Mouse (Mus musculus) retina, postnatal 7 days (tissue): ENCODE results near the gene 1700012B07Rik.
A peak's percentile ranks its signal among the peaks of the same experiment; 100 is the strongest.

Experiments used
- DNase-seq: peaks from one replicate; pipeline ENCODE4 v3.0.0-alpha.2; 2012; ENCODE audit warnings: low read depth, low spot score

Gene 1700012B07Rik

DNA sequence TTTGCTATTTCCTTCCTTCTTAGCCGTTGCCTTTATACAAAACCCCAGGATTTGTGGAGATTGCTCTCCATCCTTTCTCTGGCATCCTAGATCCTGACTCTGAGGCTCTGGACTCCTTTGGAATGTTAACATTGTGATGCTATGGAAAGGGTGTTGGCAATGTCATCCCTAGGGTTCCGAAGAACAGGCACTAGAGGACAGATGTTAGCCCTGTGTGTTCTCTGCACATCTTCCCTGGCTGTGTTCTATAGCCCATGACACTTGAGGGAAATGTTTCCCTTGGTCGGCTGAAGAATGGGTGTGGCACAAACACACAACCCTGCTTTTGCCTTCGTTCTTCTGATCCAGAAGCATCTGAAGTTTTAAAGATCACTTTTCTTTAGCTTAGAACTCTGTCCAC, at the start of gene 1700012B07Rik:
TSS of gene 1700012B07Rik (minus strand) at position 101 of the 400 bp plus-strand sequence.
- DNase-seq: no peak

DNA sequence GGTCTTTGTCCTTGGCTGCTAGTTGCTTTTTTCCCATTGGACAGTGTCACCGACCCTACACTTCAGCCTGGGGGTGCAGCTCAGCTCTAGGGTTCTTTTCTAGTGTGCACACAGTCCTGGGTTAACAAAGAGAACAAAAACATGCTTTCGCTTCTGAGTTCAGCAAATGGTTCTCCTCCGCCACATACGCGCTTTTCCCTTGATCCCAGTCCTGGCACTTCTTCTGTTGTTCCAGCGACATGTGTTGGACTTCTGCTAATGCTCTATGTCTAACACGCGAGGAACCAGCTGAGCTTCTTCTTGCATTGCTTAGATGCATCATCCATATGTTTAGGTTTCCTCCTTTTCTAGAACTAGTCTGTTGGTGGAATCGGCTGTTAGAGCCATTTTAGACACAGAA, 48.9 kb upstream of the 1700012B07Rik start:
- DNase-seq: no peak

DNA sequence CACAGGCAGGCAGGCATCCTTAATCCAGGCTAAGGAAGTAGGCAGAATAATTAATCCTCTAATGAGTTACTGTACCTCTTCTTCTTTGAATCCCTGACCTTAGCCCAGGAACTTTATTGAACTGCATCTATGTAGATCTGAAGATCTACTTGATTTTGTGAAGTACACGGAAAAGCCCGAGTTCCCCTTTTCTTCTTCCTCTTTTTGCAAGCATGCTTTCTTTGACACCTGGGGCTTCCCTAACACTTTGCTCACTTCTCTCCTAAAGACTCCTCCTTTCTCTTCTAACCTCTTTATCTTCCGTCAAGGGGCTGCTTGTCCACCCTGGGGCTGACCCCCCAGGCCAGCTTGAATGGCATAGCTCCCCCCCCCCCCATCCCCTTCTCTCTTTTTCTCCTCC, 48.0 kb upstream of the 1700012B07Rik start:
- DNase-seq: no peak

DNA sequence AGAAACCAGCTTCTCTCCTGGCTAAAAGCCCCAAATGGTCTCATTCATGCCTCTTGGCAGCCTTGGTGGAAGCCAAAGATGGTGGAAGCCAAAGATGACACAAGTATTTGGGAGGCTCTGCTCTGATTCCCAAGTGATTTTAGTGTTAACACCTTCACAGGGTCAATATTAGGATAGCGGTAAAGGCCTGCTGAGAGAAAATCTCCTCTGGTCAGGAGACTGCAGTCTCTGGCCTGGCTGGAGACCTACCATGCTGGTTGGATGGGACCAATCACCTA, 47.6 kb upstream of the 1700012B07Rik start:
- DNase-seq: no peak

DNA sequence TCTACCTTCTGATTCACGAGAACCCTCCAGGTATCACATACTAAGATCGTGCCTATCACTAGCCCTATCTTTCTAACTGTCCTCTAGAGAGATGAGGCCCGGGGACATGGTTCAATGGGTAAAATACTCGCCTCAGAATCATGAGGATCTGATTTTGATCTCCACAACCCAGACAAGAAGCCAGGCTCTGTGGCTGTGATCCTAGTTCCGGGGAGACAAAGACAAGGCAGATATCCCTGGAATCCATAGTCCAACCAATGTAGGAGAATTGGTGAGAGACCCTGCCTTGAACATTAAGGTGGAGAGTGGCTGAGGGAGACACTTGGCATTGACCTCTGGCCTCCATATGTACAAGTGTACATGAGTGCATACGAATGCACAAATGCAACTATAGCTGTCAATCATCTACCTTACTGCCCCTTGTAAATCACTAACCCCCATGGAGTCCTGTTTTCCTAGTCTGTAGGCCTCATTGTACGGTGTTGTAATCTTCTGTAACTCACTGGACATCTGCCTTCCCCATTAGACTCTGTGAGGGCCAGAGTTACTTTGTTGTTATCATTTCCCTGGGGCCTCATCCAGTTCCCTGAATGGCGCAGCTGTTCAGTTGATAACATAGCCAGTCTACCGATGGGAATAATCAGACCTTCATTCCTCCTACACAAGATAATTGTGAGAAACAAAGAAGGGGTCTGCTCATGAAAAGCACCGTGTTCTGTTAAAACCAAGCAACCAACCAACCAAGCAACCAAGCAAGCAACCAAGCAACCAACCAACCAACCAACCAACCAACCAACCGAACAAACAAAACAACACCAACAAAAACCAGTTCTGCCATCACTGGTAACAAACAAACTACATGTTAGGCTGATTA, 47.0 kb upstream of the 1700012B07Rik start:
- no peak for DNase-seq

DNA sequence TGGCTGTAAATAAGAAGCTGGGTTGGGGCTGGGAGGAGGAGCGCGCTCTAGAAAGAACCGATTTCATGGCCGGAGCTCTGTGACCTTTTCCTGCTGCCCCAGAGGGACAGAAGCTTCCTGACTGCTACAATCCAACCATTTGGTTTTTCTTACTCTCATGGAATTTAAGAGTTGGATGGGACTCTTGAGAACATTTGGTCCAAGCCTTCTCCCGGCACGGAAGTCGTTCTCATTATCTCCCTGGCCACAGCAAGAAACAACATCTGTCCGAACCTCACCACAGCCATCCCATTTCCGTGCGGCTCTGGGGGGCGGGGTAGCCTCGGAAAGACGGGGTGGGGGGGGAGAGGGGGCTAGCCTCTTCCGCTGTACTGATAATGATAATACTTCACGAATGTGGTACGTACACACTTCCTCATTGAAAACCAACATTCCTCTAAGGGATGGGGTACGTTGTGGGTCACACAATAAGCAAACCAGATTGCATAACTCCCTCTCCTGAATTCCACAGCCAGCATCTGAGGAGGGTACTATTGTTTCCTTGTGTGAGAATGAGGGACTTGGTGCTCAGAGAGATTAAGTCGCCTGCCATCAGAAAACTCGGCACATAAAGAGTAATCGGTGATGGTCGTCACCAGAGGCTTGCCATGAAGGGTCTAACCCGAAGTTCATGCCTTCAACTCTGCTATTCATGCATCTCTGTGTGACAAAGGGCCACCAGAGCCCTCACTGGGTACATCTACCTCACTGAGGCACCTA, 46.2 kb upstream of the 1700012B07Rik start:
- DNase-seq: no peak

DNA sequence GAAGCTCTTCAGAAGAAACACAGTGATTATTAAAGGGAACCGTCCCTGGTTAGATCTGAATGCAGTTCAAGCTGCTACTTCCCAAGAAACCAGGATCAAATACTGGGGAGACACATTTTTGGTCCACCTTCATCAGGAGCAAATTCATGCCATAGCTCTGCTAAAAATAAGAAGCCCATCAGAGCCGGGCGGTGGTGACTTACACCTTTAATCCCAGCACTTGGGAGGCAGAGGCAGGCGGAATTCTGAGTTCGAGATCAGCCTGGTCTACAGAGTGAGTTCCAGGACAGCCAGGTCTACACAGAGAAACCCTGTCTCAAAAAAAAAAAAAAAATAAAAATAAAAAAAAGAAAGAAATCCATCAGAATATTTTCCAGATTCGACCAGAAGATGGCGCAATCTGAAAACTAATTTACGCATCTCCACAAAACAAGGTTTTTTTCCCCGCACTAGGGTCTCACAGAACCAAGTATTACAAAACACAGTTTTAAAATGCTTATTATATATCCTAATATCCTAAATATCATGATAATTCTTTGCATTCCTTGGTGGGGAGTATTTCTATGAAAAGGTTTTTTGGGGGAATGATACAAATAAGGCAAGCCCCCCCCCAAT, 45.4 kb upstream of the 1700012B07Rik start:
- DNase-seq: no peak

DNA sequence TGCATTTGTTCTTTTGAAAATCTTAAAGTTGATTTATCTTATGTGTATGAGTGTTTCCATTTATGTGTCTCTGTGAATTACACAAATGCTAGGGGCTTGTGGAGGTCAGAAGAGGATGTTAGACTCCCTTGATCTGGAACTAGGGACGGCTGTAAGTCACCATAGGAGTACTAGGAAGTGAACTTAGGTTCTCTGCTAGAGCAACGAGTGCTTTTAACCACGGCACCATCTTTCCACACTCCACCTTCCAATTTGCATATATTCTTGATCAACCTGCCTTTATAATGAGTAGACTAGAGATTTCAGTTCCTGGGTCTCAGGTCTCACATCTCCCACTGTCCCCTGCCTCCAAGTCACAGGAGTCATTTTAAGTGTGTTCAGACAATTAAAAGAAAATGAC, 44.8 kb upstream of the 1700012B07Rik start:
- DNase-seq: no peak

DNA sequence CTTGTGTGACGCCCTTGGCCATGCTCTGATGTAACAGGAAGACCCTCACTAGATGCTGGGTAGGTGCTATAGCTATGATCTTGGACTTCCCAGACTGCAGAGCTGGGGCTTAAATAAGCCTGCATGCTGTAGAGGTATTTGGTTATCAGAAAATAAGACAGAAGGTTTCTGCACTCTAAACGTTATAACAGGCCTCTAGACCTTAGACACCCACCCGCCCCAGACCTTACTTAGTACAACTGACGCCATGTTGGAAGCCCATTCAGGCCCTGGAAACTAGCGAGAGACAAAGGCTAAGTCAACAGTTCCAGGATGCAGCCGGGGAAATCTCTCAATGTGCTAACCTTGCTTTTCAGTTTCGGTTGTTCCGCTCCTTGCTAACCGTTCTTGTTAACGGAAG, 44.2 kb upstream of the 1700012B07Rik start:
- DNase-seq: no peak

DNA sequence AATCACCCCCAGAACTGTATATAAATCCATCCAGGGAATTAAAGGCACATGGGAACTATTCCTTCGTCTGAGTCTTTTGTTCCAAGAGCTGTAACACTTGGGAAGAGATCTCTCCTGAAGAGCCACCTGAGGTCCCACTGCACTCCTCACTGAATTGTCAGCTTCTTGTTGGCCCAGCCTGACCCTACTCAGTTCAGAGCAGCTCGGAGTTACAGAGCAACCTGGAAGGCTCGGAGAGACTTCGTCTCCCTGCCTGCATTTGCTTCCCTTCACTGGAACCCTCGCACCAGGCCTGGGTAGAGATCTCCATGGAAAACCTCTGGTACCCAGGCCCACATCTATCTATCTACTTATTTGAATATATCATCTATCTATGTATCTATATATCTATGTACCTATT, 40.0 kb upstream of the 1700012B07Rik start:
- DNase-seq: no peak

DNA sequence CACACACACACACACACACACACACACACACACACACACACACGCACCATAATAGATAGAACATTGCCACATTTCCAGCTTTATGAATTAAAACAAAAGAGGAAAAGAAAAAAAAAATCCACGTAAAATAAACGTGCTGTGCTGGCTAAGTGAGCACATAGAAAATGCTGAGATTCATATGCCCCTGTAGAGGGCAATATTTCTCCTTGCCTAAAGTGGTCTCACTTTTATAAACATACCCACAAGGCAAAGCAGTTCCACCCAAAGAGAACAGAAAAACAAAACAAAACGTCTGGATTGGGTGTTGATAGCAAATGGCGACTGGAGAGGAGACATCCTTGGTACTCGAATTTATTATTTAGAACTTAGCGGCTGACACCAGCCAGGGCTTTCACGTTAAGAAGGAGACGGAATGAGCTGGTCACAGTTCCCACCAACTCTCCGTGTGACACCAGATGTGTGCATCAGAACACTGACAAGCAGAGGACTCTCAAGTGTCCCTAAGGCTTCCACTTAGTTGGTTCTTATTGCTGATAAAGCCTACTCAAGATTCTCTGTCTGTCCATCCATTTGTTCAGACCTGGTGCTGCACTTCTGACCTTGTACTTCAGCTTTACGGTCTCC, 38.8 kb upstream of the 1700012B07Rik start:
- DNase-seq: no peak

DNA sequence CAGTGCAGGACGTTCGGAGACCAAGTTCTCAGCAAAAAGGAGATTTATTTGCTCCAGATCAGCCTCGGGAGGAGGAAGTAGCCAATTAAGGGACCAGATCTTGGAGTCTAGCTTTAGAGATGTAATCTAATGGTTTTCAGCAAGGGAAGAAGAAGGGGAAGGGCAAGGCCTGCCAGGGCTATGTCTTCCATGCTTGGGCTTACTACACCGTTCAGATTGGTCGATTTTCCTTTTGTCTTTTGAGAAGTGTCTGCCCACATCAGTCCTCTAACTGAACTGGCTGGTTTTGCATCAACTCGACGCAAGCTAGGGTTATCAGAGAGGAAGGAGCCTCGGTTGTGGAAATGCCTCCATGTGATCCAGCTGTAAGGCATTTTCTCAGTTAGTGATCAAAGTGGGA, 37.7 kb upstream of the 1700012B07Rik start:
- no peak for DNase-seq

DNA sequence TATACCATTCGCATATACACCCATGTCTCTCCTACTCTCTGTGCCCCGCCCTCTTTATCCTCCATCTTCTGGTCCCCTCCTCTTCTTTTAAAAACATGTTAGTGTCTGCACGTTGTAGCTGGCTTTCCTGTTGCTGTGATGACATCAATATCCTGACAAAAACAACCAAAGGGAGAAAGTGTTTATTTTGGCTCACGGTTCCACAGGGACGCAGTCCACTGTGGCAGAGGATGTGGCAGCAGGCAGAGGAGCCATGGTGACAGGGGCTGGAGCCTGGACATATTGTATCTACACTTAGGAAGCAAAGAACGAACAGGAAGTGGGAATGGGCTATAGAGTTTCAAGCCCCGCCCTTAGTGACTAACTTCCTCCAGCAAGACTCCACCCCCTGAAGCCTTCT, 36.1 kb upstream of the 1700012B07Rik start:
- no peak for DNase-seq

DNA sequence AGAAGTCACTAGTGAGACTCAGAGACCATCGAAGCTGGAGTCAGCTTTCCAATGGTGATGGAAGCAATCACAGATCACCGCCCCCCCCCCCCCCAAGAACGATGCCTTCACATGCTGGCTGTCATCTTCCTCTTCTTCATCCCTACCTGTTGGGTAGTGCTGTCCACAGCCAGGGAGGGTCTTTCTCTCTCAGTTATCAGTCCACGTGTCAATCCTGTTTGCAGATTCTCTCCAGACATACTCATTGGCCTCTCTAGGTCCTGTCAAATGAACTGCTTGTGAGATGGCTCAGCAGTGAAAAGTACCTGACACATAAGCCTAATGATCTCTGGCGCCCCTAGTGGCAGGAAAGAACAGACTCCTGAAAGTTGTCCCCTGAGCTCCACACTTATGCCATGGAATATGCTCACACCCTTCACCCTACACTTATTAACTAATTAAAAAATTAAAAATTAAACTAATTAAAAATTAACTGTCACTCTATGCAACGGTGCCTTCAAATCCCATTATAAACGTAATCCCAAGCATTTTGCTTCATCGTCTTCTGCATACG, 35.4 kb upstream of the 1700012B07Rik start:
- DNase-seq: peak; percentile 62

DNA sequence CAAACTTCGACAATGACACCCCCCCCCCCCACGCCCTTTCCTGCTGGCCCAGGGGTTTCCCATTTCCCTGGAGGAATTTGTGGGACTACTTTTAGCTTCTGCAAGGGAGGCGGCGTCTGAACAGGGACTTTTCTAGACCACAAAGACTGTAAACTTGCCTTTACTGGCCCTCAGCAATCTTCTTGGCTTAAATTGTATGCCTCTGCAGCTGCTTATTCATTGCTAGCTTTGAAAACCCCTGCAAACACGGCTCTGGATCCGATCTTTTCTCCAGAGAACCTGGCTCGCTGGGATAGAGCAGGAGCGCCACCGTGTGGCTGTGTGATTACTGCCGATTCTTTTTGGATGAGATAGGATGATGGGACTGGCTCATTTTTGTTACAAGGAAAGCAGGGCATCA, 32.7 kb upstream of the 1700012B07Rik start:
- DNase-seq: peak; percentile 80

DNA sequence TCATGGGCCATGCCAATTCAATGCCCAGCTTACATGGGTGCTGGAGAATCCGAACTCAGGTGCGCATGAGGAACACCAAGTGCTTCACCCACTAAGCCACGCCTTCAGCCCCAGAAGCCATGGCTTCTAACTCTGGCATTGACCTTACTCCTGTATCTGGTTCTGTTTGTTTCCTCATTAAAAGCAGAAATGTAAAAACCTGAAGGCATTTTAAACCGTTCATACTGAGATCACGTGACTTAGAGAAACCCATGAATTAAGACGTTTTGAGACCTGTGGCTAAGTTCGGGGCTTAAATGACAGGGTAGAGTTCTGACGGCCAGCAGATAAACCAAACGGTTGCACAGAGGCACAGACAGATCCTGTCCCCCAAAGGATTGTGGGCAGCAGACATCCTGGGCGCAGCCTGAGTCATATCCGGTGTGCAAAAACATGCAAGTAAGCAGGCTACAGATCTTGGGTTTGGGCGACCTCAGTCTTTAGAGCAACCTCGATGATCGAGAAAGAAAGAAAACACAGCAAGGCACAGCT, 32.2 kb upstream of the 1700012B07Rik start:
- no peak for DNase-seq

DNA sequence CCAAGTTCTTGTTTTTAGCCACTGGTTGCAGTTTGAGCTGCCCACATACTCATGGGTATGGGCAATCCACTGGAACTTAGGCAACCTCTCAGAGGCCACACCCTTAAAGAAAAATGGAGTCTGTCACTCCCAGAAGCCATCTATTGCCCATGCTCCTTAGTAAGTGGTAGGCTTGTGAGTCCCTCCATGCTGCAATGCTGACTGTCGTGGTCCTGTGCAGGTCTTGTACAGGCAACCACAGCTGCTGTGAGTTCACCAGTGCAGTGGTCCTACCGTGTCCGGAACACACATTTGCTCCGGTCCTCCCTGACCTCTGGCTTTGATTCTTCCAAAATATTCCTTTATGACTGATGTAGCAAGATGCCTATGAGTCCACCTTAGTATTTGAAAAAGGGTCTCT, 31.6 kb upstream of the 1700012B07Rik start:
- DNase-seq: no peak

DNA sequence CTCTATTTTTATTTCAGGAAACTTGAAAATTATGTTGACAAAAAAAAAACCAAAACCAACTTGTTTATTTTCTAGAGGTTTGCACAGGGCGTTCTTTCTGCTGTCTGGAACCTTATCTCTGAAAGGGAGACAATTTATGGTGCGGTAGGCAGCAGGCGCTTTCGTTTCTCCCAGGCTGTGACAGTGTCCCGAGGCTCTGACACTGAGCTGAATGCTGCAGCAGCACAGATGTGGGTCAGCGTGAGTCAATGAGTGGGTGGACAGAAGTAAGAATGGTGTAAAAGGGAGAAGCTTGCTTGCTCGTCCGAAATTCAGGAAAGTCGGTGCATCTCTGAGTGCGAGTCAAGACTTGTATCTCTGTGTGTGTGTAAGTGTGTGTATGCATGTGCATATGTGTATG, 29.2 kb upstream of the 1700012B07Rik start:
- DNase-seq: no peak

DNA sequence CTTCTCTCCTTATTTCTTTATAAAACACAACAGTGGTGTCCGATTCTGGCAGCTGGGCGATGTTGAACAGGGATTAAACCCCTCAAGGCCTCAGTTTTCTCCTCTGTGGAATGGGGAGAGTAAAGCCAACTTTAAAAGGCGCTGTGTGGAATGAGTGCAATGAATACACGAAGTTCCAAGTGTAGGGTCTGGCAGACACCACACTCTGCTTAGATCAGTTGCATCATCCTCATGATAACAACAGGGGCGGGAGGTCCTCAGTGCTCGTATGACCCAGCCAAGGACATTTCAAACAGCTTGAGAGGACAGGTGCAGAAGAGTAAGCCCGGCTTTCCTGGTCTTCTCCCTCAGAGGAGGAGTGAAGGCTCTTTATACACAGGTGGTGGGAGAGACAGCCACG, 26.2 kb upstream of the 1700012B07Rik start:
- no peak for DNase-seq

DNA sequence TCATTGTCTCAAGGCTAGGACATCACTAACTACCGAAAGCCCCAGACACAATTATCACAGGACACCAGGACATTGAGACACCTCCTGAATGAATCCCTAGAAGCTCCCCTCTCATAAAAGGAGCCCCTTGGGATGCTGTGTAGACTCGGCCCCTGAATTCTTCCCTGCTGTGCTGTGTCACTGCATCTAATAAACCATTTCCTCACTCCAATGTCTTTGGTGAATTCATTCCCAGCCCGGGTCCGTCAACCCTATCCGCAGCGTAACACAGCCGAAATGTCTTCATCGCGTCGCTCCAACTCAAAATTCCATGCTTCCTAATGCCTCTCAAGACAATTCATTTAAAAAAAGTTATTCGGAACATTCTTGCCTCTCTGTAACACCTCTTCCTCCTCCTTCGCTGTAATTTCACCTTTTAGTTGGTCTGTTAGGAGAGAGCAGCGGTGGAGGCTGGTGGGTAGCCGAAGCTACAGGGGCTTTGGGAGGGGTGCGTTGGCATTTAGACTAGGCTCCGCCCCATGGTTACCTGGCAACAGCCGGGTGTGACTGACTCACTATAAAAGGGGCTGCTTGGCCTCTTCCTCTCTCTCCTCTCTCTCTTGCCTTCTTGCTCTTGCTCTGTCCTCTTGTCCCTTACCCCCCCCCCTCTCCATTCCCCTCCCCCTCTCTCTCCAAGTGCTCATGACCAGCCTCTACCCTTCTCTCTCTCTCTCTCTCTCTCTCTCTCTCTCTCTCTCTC, 25.6 kb upstream of the 1700012B07Rik start:
- no peak for DNase-seq

DNA sequence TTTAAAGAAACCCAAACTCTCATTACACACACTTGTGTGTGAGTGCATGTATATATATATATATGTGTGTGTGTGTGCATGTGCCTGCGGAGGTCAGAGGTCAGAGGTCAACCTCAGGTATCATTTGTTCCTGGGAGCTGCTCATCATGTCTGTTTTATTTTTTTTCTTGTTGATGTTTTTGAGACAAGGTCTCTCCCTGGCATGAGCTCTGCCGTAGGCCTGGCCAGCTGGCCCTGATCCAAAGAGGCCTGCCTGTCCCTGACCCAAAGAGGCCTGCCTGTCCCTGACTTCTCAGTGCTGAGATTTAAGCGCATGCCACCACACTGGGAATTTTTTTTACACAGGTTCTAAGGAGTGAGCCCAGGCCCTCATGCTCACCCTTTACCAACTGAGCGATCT, 24.1 kb upstream of the 1700012B07Rik start:
- DNase-seq: no peak
